In the genomic region with DNA sequence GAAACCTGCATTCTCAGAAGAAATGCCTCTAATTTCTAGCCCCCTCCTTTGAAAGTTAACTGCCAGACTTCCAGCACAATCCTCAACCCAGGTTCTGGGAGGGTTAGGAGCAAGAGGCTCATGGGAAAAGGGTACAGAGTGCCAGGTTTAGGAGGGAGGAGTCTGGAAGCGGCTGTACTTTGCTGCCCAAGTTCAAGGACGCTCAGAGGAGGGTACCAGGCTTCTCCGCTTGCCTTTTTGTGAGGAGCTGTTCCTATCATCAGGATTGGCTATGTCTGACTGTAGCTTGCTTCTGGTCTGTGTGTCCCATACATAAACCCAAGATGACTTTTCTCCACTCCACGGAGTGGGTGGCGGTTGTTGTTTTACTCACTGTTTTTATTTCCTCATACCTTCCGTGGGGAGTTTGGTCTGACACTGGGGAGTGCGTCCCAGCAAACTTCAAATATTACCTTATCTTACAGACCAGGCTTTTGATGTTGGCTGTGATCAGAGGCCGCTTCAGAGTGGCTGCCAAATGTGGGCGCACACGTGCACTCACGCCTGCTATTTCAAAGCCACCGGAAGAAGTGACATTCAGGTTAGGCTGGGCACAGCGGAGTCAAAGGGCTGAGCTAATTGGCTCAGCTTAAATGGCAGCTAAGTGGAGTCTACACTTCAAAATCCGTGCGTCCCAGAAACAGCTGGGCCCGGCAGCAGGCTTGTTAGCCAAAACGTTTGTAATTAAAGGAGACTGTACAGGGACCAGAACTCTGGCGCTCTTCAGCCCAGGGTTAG, we compare ENCODE assay signal across 11 mouse cellular contexts. TPM values are rescaled to one million over a fixed set of nuclear protein-coding genes. Genes with fewer than 3 reads are reported as not detected.
DNase-seq lines count a peak whose midpoint lies in the region; ATAC-seq and TF ChIP-seq lines count a peak whose summit lies in the region.
"Had no signal": no experiment of that assay in that cellular context is flagged by ENCODE, and none has a peak within 500 bp of the region (broad histone marks: within the 10 kb centered on the region; RNA-seq: fewer than 3 reads in every experiment).

No protein-coding gene starts in this region.

- peak overlapping the region; percentile 53 for H3K27ac ChIP-seq in left cerebral cortex, adult 2 months
- H3K27ac ChIP-seq in forebrain, embryonic 11.5 days (ENCODE audit: low read depth, low read length), result peak overlapping the region; percentile 37; the same call in 1 of the 2 replicates
- H3K27ac ChIP-seq in hindbrain, embryonic 14.5 days, result peak overlapping the region; percentile 65; the same call in 1 of the 2 replicates
- H3K27ac ChIP-seq in midbrain, embryonic 15.5 days, result peak overlapping the region; percentile 67
- H3K27ac ChIP-seq in kidney, embryonic 14.5 days (ENCODE audit: low read depth, low read length), result no peak overlapping the region

- 33% methylated on average over 18 of the region's 18 CpGs for WGBS in forebrain, embryonic 11.5 days
- 49% methylated on average over 18 of the region's 18 CpGs for whole genome bisulfite sequencing in hindbrain, embryonic 14.5 days
- WGBS in midbrain, embryonic 15.5 days, result 34% methylated on average over 18 of the region's 18 CpGs
- 51% methylated on average over 18 of the region's 18 CpGs for WGBS in kidney, embryonic 14.5 days

- no peaks in the 10 kb centered on the region for H3K27me3 ChIP-seq in forebrain, embryonic 11.5 days (ENCODE audit: control insufficient read depth, insufficient read depth, low read length)
- H3K27me3 ChIP-seq in hindbrain, embryonic 14.5 days (ENCODE audit: control insufficient read depth, insufficient read depth, low read length), result no peaks in the 10 kb centered on the region
- no peaks in the 10 kb centered on the region for H3K27me3 ChIP-seq in midbrain, embryonic 15.5 days (replicated peaks)
- H3K27me3 ChIP-seq in kidney, embryonic 14.5 days (ENCODE audit: control insufficient read depth, insufficient read depth, low read length), result no peaks in the 10 kb centered on the region
- H3K27me3 ChIP-seq: heart, embryonic 12.5 days had no signal

- no peak overlapping the region for H3K4me3 ChIP-seq in left cerebral cortex, adult 2 months
- H3K4me3 ChIP-seq in forebrain, embryonic 11.5 days (ENCODE audit: low read depth, low read length), result no peak overlapping the region
- H3K4me3 ChIP-seq in hindbrain, embryonic 14.5 days (replicated peaks; ENCODE audit: low read length), result no peak overlapping the region
- H3K4me3 ChIP-seq in midbrain, embryonic 15.5 days, result no peak overlapping the region
- no peak overlapping the region for H3K4me3 ChIP-seq in kidney, embryonic 14.5 days (ENCODE audit: low read length)
- H3K4me3 ChIP-seq: heart, embryonic 12.5 days had no signal

- intact Hi-C loops in left cerebral cortex, adult 2 months (cut with DNase I), result no loop called here
- intact Hi-C loops in left cerebral cortex, postnatal 14 days (cut with DNase I), result no loop called here

- H3K9me3 ChIP-seq in forebrain, embryonic 11.5 days (ENCODE audit: control insufficient read depth, low read length), result no peaks in the 10 kb centered on the region; the same call in 1 of the 2 replicates
- H3K9me3 ChIP-seq in hindbrain, embryonic 14.5 days (ENCODE audit: control insufficient read depth, low read length), result no peaks in the 10 kb centered on the region
- H3K9me3 ChIP-seq in midbrain, embryonic 15.5 days, result no peaks in the 10 kb centered on the region
- no peaks in the 10 kb centered on the region for H3K9me3 ChIP-seq in kidney, embryonic 14.5 days (ENCODE audit: control insufficient read depth, low read length)
- H3K9me3 ChIP-seq: heart, embryonic 12.5 days had no signal

- no peak overlapping the region for H3K9ac ChIP-seq in forebrain, embryonic 11.5 days (ENCODE audit: low read length)
- 0 out of 2 replicates have a peak overlapping the region, but pooled peaks have one; percentile 16 for H3K9ac ChIP-seq in hindbrain, embryonic 14.5 days
- H3K9ac ChIP-seq in midbrain, embryonic 15.5 days, result no peak overlapping the region
- H3K9ac ChIP-seq in kidney, embryonic 14.5 days (ENCODE audit: low read depth, low read length), result no peak overlapping the region
- H3K9ac ChIP-seq: heart, embryonic 12.5 days had no signal

- peak; percentile 40 for ATAC-seq in forebrain, embryonic 11.5 days (replicated peaks; ENCODE audit: low FRiP score)
- no peak for ATAC-seq in hindbrain, embryonic 14.5 days (ENCODE audit: low FRiP score)
- ATAC-seq in midbrain, embryonic 15.5 days (replicated peaks), result no peak
- ATAC-seq in kidney, embryonic 14.5 days (ENCODE audit: low FRiP score, low TSS enrichment), result no peak

- peaks cover 43% of the 10 kb centered on the region for H3K4me1 ChIP-seq in forebrain, embryonic 11.5 days (replicated peaks; ENCODE audit: control insufficient read depth, insufficient read depth, low read length)
- H3K4me1 ChIP-seq in hindbrain, embryonic 14.5 days (replicated peaks; ENCODE audit: control insufficient read depth, insufficient read depth, low read length), result peaks cover 51% of the 10 kb centered on the region
- H3K4me1 ChIP-seq in midbrain, embryonic 15.5 days, result peaks cover 64% of the 10 kb centered on the region
- 0 out of 2 replicates have a peak, but pooled peaks cover 10% of the 10 kb centered on the region for H3K4me1 ChIP-seq in kidney, embryonic 14.5 days (ENCODE audit: control insufficient read depth, insufficient read depth, low read length)

- TF ChIP-seq CTCF in left cerebral cortex, adult 2 months (IDR thresholded peaks at IDR 0.05), result no peak

- H3K36me3 ChIP-seq in forebrain, embryonic 11.5 days (ENCODE audit: control insufficient read depth, insufficient read depth, low read length), result peaks cover 29% of the 10 kb centered on the region
- H3K36me3 ChIP-seq in hindbrain, embryonic 14.5 days (replicated peaks; ENCODE audit: control insufficient read depth, insufficient read depth), result peaks cover 53% of the 10 kb centered on the region
- peaks cover 7% of the 10 kb centered on the region; the same call in 1 of the 2 replicates for H3K36me3 ChIP-seq in midbrain, embryonic 15.5 days (replicated peaks)
- peaks cover 67% of the 10 kb centered on the region for H3K36me3 ChIP-seq in kidney, embryonic 14.5 days (ENCODE audit: control insufficient read depth, insufficient read depth, low read length)

- no peak for DNase-seq in left cerebral cortex, adult 2 months (ENCODE audit: extremely low spot score in 1 of 2, low spot score in 2 of 2)
- DNase-seq in left cerebral cortex, postnatal 14 days (ENCODE audit: low spot score in 2 of 2), result no peak
- peak; percentile 64 for DNase-seq in forebrain, embryonic 11.5 days (ENCODE audit: low spot score)
- no peak for DNase-seq in hindbrain, embryonic 14.5 days (ENCODE audit: low spot score)
- no peak for DNase-seq in cerebellum, postnatal 36 days
- no peak for DNase-seq in urinary bladder, postnatal 36 days (ENCODE audit: low spot score in 2 of 2)
- DNase-seq: kidney, postnatal 14 days; lung, postnatal 14 days had no signal

- peak overlapping the region; percentile 36; the same call in 1 of the 2 replicates for H3K4me2 ChIP-seq in forebrain, embryonic 11.5 days (ENCODE audit: low read depth, low read length, severe bottlenecking)
- H3K4me2 ChIP-seq in hindbrain, embryonic 14.5 days (replicated peaks), result no peak overlapping the region
- no peak overlapping the region for H3K4me2 ChIP-seq in midbrain, embryonic 15.5 days
- H3K4me2 ChIP-seq in kidney, embryonic 14.5 days (replicated peaks; ENCODE audit: low read depth, low read length), result no peak overlapping the region
- H3K4me2 ChIP-seq: heart, embryonic 12.5 days had no signal

RNA-seq across cellular contexts. Expression of gene Axin2, which starts 16.1 kb away (rescaled TPM):
- total RNA-seq in left cerebral cortex, adult 2 months (2021), result 10 to 100 TPM; 34.0 to 38.7 TPM
- total RNA-seq in left cerebral cortex, postnatal 14 days (2021), result 10 to 100 TPM; 30.4 to 41.8 TPM
- 20.9 and 23.9 TPM in 2 replicates for polyA plus RNA-seq in forebrain, embryonic 11.5 days (2014; fragmentation: Nextera tagmentation; extraction: Ambion mirVana)
- 9.0 and 11.7 TPM in 2 replicates for polyA plus RNA-seq in hindbrain, embryonic 14.5 days (2014; fragmentation: Nextera tagmentation; extraction: Ambion mirVana)
- 13.2 and 13.5 TPM in 2 replicates for polyA plus RNA-seq in midbrain, embryonic 15.5 days (2015; fragmentation: Nextera tagmentation; extraction: Ambion mirVana)
- 8.0 and 11.5 TPM in 2 replicates for polyA plus RNA-seq in kidney, embryonic 14.5 days (2014; fragmentation: Nextera tagmentation; extraction: Ambion mirVana)
